Mouse (Mus musculus): Measurements from ENCODE around the gene Fam53a. TPM values are rescaled to one million over a fixed set of nuclear protein-coding genes. Genes with fewer than 3 reads are reported as not detected.

Gene Fam53a
- polyA plus RNA-seq, 1 experiment from 2014 or later: 53.9 TPM

GRCm38 (mm10) chr5:33630061-33630460 lies 626 bp upstream of the Fam53a start:
- Histone ChIP-seq H3K9me3 (no peaks in the 10 kb centered on the region), H3K4me2 (peak overlapping the region; percentile 88), H3K9ac (peak overlapping the region; percentile 30; the same call in 1 of the 2 replicates), H3K36me3 (no peaks in the 10 kb centered on the region), H3K27ac (peak overlapping the region; percentile 76), H3K27me3 (replicated peaks) (no peaks in the 10 kb centered on the region), H3K4me1 (peaks cover 8% of the 10 kb centered on the region; the same call in 1 of the 2 replicates), H3K4me3 (replicated peaks) (peak overlapping the region; percentile 77)
- 3% methylated on average over 9 of the region's 9 CpGs for WGBS
- ATAC-seq (ENCODE audit: insufficient read depth, low FRiP score, low read depth): peak; percentile 49

- no peaks in the 10 kb centered on the region for H3K36me3 ChIP-seq
- peak overlapping the region; percentile 74 for H3K9ac ChIP-seq
- H3K27ac ChIP-seq: peak overlapping the region; percentile 93
- no peaks in the 10 kb centered on the region for H3K9me3 ChIP-seq
- peak overlapping the region; percentile 78 for H3K4me2 ChIP-seq
- H3K27me3 ChIP-seq (replicated peaks): no peaks in the 10 kb centered on the region
- peaks cover 8% of the 10 kb centered on the region; the same call in 1 of the 2 replicates for H3K4me1 ChIP-seq
- ATAC-seq (ENCODE audit: insufficient read depth, low FRiP score, low read depth): peak; percentile 16; the same call in 1 of the 2 replicates
- under 1% methylated on average over 24 of the region's 24 CpGs for WGBS
- H3K4me3 ChIP-seq (replicated peaks): peak overlapping the region; percentile 77
These were observed 575 bp downstream of the Fam53a start for GRCm38 (mm10) chr5:33628820-33629300.

- Histone ChIP-seq H3K27ac (no peak overlapping the region; the same call in 1 of the 2 replicates), H3K36me3 (no peaks in the 10 kb centered on the region), H3K4me1 (peaks cover 8% of the 10 kb centered on the region; the same call in 1 of the 2 replicates), H3K27me3 (replicated peaks) (no peaks in the 10 kb centered on the region), H3K4me2 (peak overlapping the region; percentile 78), H3K9me3 (no peaks in the 10 kb centered on the region), H3K4me3 (replicated peaks) (peak overlapping the region; percentile 77), H3K9ac (no peak overlapping the region)
- no peak for ATAC-seq (ENCODE audit: insufficient read depth, low FRiP score, low read depth)
- 25% methylated on average over 4 of the region's 4 CpGs for WGBS
These were observed 1.5 kb downstream of the Fam53a start for GRCm38 (mm10) chr5:33627968-33628367.

- no peaks in the 10 kb centered on the region for H3K36me3 ChIP-seq
- no peak for ATAC-seq (ENCODE audit: insufficient read depth, low FRiP score, low read depth)
These were observed 5.7 kb downstream of the Fam53a start for GRCm38 (mm10) chr5:33623766-33624165.

GRCm38 (mm10) chr5:33622671-33623070 lies 6.8 kb downstream of the Fam53a start:
- no peaks in the 10 kb centered on the region for H3K36me3 ChIP-seq
- H3K4me1 ChIP-seq: no peaks in the 10 kb centered on the region
- ATAC-seq (ENCODE audit: insufficient read depth, low FRiP score, low read depth): no peak
- WGBS: 83% methylated on average over 2 of the region's 2 CpGs
- no peak overlapping the region for H3K27ac ChIP-seq
- no peaks in the 10 kb centered on the region for H3K27me3 ChIP-seq (replicated peaks)
- no peak overlapping the region for H3K9ac ChIP-seq
- H3K4me2 ChIP-seq: no peak overlapping the region
- H3K9me3 ChIP-seq: no peaks in the 10 kb centered on the region
- H3K4me3 ChIP-seq (replicated peaks): no peak overlapping the region

More at GRCm38 (mm10) chr5:33623766-33624165, 5.7 kb downstream of the Fam53a start:
- Histone ChIP-seq H3K9ac (no peak overlapping the region), H3K27ac (no peak overlapping the region), H3K4me3 (replicated peaks) (no peak overlapping the region), H3K9me3 (no peaks in the 10 kb centered on the region), H3K4me2 (no peak overlapping the region), H3K27me3 (replicated peaks) (no peaks in the 10 kb centered on the region), H3K4me1 (peaks cover 5% of the 10 kb centered on the region; the same call in 1 of the 2 replicates)
- 66% methylated on average over 3 of the region's 3 CpGs for WGBS

GRCm38 (mm10) chr5:33614391-33614790 lies 15.0 kb downstream of the Fam53a start:
- Histone ChIP-seq H3K4me1 (0 out of 2 replicates have a peak, but pooled peaks cover 2% of the 10 kb centered on the region), H3K9me3 (no peaks in the 10 kb centered on the region), H3K4me2 (no peak overlapping the region), H3K9ac (no peak overlapping the region), H3K4me3 (replicated peaks) (no peak overlapping the region), H3K27ac (no peak overlapping the region), H3K36me3 (peaks cover 18% of the 10 kb centered on the region), H3K27me3 (replicated peaks) (no peaks in the 10 kb centered on the region)
- no peak for ATAC-seq (ENCODE audit: insufficient read depth, low FRiP score, low read depth)
- 77% methylated on average over 6 of the region's 6 CpGs for WGBS

GRCm38 (mm10) chr5:33611795-33612194 lies 17.6 kb downstream of the Fam53a start:
- H3K9ac ChIP-seq: no peak overlapping the region
- 82% methylated on average over 1 of the region's 1 CpGs for WGBS
- no peak overlapping the region for H3K4me2 ChIP-seq
- ATAC-seq (ENCODE audit: insufficient read depth, low FRiP score, low read depth): no peak
- no peaks in the 10 kb centered on the region for H3K4me1 ChIP-seq
- H3K27ac ChIP-seq: no peak overlapping the region
- no peak overlapping the region for H3K4me3 ChIP-seq (replicated peaks)
- no peaks in the 10 kb centered on the region for H3K27me3 ChIP-seq (replicated peaks)
- H3K9me3 ChIP-seq: no peaks in the 10 kb centered on the region
- H3K36me3 ChIP-seq: peaks cover 34% of the 10 kb centered on the region

GRCm38 (mm10) chr5:33609226-33609625 lies 20.2 kb downstream of the Fam53a start:
- no peak for ATAC-seq (ENCODE audit: insufficient read depth, low FRiP score, low read depth)
- H3K36me3 ChIP-seq: peaks cover 34% of the 10 kb centered on the region
- H3K9me3 ChIP-seq: no peaks in the 10 kb centered on the region
- H3K4me3 ChIP-seq (replicated peaks): no peak overlapping the region
- no peak overlapping the region for H3K27ac ChIP-seq
- no peaks in the 10 kb centered on the region for H3K27me3 ChIP-seq (replicated peaks)
- H3K9ac ChIP-seq: no peak overlapping the region
- H3K4me1 ChIP-seq: no peaks in the 10 kb centered on the region
- WGBS: 75% methylated on average over 1 of the region's 1 CpGs
- no peak overlapping the region for H3K4me2 ChIP-seq

- H3K4me2 ChIP-seq: no peak overlapping the region
- no peak overlapping the region for H3K9ac ChIP-seq
- no peaks in the 10 kb centered on the region for H3K9me3 ChIP-seq
- H3K4me1 ChIP-seq: no peaks in the 10 kb centered on the region
- peaks cover 28% of the 10 kb centered on the region for H3K36me3 ChIP-seq
- no peak overlapping the region for H3K4me3 ChIP-seq (replicated peaks)
- H3K27me3 ChIP-seq (replicated peaks): no peaks in the 10 kb centered on the region
- 91% methylated on average over 15 of the region's 15 CpGs for WGBS
- no peak overlapping the region for H3K27ac ChIP-seq
- no peak; the same call in 1 of the 2 replicates for ATAC-seq (ENCODE audit: insufficient read depth, low FRiP score, low read depth)
These were observed 22.0 kb downstream of the Fam53a start for GRCm38 (mm10) chr5:33607434-33607833.

- Histone ChIP-seq H3K36me3 (peaks cover 25% of the 10 kb centered on the region), H3K27ac (no peak overlapping the region), H3K4me2 (no peak overlapping the region), H3K9me3 (no peaks in the 10 kb centered on the region), H3K4me3 (replicated peaks) (no peak overlapping the region), H3K27me3 (replicated peaks) (no peaks in the 10 kb centered on the region), H3K9ac (no peak overlapping the region), H3K4me1 (no peaks in the 10 kb centered on the region)
- 79% methylated on average over 7 of the region's 7 CpGs for WGBS
- ATAC-seq (ENCODE audit: insufficient read depth, low FRiP score, low read depth): no peak
These were observed 22.8 kb downstream of the Fam53a start for GRCm38 (mm10) chr5:33606631-33607030.

- no peak overlapping the region for H3K27ac ChIP-seq
- H3K36me3 ChIP-seq: peaks cover 24% of the 10 kb centered on the region
- ATAC-seq (ENCODE audit: insufficient read depth, low FRiP score, low read depth): no peak
- no peaks in the 10 kb centered on the region for H3K27me3 ChIP-seq (replicated peaks)
- 82% methylated on average over 5 of the region's 5 CpGs for WGBS
- H3K4me1 ChIP-seq: no peaks in the 10 kb centered on the region
- H3K9me3 ChIP-seq: no peaks in the 10 kb centered on the region
- H3K4me2 ChIP-seq: no peak overlapping the region
- H3K4me3 ChIP-seq (replicated peaks): no peak overlapping the region
- H3K9ac ChIP-seq: no peak overlapping the region
These were observed 24.1 kb downstream of the Fam53a start for GRCm38 (mm10) chr5:33605314-33605713.

- Histone ChIP-seq H3K4me2 (no peak overlapping the region), H3K9me3 (no peaks in the 10 kb centered on the region), H3K27ac (no peak overlapping the region), H3K36me3 (no peaks in the 10 kb centered on the region), H3K27me3 (replicated peaks) (no peaks in the 10 kb centered on the region), H3K9ac (no peak overlapping the region), H3K4me1 (no peaks in the 10 kb centered on the region), H3K4me3 (replicated peaks) (no peak overlapping the region)
- WGBS: 47% methylated on average over 2 of the region's 2 CpGs
- 0 out of 2 replicates have a peak, but pooled peaks have one; percentile 31 for ATAC-seq (ENCODE audit: insufficient read depth, low FRiP score, low read depth)
These were observed 35.8 kb downstream of the Fam53a start for GRCm38 (mm10) chr5:33593620-33594019.

All from stomach, embryonic 15.5 days (tissue).